Mouse (Mus musculus): Measurements from ENCODE around the gene Abcd3. TPM values are rescaled to one million over a fixed set of nuclear protein-coding genes. Genes with fewer than 3 reads are reported as not detected.
"Not testable (repeated sequence)": the region's sequence is repeated elsewhere in the genome, so short reads cannot be mapped to it uniquely, and the experiment has no call there.

Abcd3 gene
- polyA plus RNA-seq, 1 experiment from 2014 or later = 42.2 TPM

DNA sequence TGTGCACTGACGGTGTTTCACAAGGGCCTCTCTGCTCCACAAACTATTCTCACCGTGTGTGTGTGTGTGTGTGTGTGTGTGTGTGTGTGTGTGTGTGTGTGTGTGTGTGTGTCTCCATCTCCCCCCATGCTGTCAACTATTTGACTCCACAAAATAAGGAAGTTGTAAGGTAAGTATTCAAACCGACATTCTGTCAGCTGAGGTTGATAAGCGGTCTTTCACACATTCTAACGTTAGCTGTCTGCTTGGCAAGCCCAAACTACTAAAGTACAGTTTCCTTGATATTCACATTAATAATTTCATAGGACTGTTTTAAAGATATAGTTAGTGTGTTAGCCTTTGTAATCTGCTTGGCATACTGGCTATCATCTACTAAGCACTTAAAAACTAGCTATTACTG lies 48.3 kb downstream of the Abcd3 start:
- Histone ChIP-seq H3K9ac (ENCODE audit: low read depth, low read length) (no peak overlapping the region), H3K9me3 (replicated peaks; ENCODE audit: control insufficient read depth, low read length) (no peaks in the 10 kb centered on the region), H3K27ac (ENCODE audit: low read depth, low read length) (no peak overlapping the region), H3K4me3 (ENCODE audit: low read depth, low read length) (no peak overlapping the region), H3K36me3 (ENCODE audit: control insufficient read depth, insufficient read depth, low read length) (peaks cover 12% of the 10 kb centered on the region), H3K27me3 (ENCODE audit: control insufficient read depth, insufficient read depth, low read length) (no peaks in the 10 kb centered on the region), H3K4me2 (no peak overlapping the region), H3K4me1 (ENCODE audit: control insufficient read depth, insufficient read depth, low read length) (no peaks in the 10 kb centered on the region)
- 77% methylated on average over 5 of the region's 5 CpGs for WGBS (ENCODE audit: insufficient replicate concordance)
- no peak for ATAC-seq (replicated peaks; ENCODE audit: insufficient number of reproducible peaks, low FRiP score, low TSS enrichment)

DNA sequence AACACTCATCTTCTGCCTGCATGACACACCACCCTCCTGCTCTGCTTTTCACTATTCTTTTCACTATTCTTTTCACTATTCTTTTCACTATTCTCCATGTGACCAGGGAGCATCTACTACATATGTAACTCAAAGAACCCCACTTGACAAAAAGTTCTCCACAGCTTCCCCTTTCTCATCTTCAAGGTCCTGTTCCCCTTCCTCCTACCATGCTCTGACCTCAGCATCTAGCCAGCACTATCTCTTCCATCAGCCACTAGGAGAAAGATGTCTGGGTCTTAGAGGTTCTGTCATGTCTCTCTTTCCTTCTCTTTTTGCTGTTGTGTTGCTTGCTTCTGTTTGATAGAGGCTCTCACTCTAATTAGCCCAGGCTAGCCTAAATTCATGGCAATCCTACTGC lies 49.1 kb downstream of the Abcd3 start:
- no peak for ATAC-seq (replicated peaks; ENCODE audit: insufficient number of reproducible peaks, low FRiP score, low TSS enrichment)
- Histone ChIP-seq H3K36me3 (ENCODE audit: control insufficient read depth, insufficient read depth, low read length) (peaks cover 10% of the 10 kb centered on the region), H3K27me3 (ENCODE audit: control insufficient read depth, insufficient read depth, low read length) (no peaks in the 10 kb centered on the region), H3K4me1 (ENCODE audit: control insufficient read depth, insufficient read depth, low read length) (no peaks in the 10 kb centered on the region), H3K9ac (ENCODE audit: low read depth, low read length) (no peak overlapping the region), H3K9me3 (replicated peaks; ENCODE audit: control insufficient read depth, low read length) (no peaks in the 10 kb centered on the region), H3K27ac (ENCODE audit: low read depth, low read length) (no peak overlapping the region), H3K4me2 (no peak overlapping the region), H3K4me3 (ENCODE audit: low read depth, low read length) (no peak overlapping the region)

DNA sequence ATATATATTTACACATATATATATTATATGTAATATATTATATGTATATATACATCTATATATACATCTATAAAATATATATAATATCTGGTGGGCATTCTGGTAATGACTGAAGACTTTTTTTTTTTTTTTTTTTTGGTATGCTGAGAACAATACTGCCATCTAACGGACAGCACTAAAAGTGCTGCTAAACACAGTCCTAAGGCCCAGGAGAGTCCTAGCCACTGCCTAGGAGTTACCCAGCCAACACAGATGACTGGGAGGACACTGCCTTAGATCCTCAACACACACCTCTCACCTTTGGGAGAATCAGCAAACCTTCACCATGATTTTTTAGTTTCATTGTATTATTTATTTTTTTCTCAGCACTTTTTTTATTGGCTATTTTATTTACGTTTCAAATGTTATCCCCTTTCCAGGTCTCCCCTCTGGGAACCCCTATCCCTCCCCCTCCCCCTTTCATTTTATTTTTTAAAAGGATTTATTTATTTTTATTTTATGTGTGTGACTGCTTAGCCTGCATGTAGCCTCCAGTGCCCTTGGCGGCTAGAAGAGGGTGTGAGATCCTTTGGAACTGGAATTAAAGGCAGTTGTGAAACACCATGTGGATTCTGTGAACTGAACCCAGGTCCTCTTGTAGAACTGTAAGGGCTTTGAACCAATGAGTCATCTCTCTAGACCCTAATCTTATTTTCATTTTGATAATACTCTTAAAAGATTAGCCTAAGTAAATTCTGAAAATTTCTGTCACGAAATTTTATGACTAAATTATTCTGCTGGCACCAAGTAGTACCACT lies 52.8 kb downstream of the Abcd3 start:
- no peaks in the 10 kb centered on the region for H3K4me1 ChIP-seq (ENCODE audit: control insufficient read depth, insufficient read depth, low read length)
- no peaks in the 10 kb centered on the region for H3K27me3 ChIP-seq (ENCODE audit: control insufficient read depth, insufficient read depth, low read length)
- H3K9me3 ChIP-seq (replicated peaks; ENCODE audit: control insufficient read depth, low read length) = no peaks in the 10 kb centered on the region
- peaks cover 8% of the 10 kb centered on the region for H3K36me3 ChIP-seq (ENCODE audit: control insufficient read depth, insufficient read depth, low read length)
- ATAC-seq (replicated peaks; ENCODE audit: insufficient number of reproducible peaks, low FRiP score, low TSS enrichment) = no peak
- no peak overlapping the region for H3K4me3 ChIP-seq (ENCODE audit: low read depth, low read length)
- H3K4me2 ChIP-seq = no peak overlapping the region
- WGBS (ENCODE audit: insufficient replicate concordance) = 63% methylated on average over 4 of the region's 4 CpGs
- no peak overlapping the region for H3K9ac ChIP-seq (ENCODE audit: low read depth, low read length)
- no peak overlapping the region for H3K27ac ChIP-seq (ENCODE audit: low read depth, low read length)

DNA sequence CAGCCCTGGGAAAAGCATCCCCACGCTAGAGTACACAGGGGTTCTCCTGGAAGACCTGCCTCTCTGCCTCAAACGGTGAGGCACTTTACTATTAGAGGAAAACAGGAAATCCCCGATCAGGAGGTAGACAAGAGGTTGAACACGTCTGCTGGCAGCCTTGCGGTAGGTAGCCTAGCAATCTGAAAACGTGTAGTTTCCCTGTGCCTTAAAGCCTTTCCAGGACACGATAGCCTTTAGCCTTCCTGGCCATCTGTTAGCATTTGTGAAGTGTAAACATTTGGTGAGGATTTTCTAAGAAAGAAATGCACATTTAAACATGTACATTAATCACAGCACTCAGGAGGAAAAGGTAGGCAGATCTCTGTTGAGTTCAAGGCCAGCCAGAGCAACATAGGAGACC lies 56.7 kb downstream of the Abcd3 start:
- no peaks in the 10 kb centered on the region for H3K36me3 ChIP-seq (ENCODE audit: control insufficient read depth, insufficient read depth, low read length)
- ATAC-seq (replicated peaks; ENCODE audit: insufficient number of reproducible peaks, low FRiP score, low TSS enrichment) = no peak
- no peak overlapping the region for H3K4me2 ChIP-seq
- no peak overlapping the region for H3K9ac ChIP-seq (ENCODE audit: low read depth, low read length)
- no peaks in the 10 kb centered on the region for H3K9me3 ChIP-seq (replicated peaks; ENCODE audit: control insufficient read depth, low read length)
- no peak overlapping the region for H3K4me3 ChIP-seq (ENCODE audit: low read depth, low read length)
- no peak overlapping the region for H3K27ac ChIP-seq (ENCODE audit: low read depth, low read length)
- no peaks in the 10 kb centered on the region for H3K4me1 ChIP-seq (ENCODE audit: control insufficient read depth, insufficient read depth, low read length)
- WGBS (ENCODE audit: insufficient replicate concordance) = 54% methylated on average over 7 of the region's 7 CpGs
- no peaks in the 10 kb centered on the region for H3K27me3 ChIP-seq (ENCODE audit: control insufficient read depth, insufficient read depth, low read length)

DNA sequence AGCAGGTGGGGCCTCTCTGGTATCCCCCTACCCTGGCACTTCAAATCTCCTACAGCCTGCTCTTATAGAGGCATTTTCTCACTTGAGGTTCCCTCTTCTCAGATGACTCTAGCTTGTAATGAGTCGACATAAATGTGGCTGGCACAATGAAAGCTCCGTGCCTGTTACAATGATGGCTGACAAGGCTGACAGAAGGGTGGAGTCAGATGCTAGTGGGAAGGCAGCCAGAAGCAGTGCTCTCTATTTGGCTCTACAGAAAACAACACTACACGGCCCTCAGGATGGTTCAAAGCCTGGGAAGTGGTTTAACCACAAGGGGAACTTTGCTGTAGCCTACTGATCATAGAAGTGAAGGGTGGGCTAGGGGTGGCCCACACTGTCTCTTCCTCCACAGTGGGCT lies 60.0 kb downstream of the Abcd3 start:
- no peak overlapping the region for H3K4me3 ChIP-seq (ENCODE audit: low read depth, low read length)
- no peak overlapping the region for H3K9ac ChIP-seq (ENCODE audit: low read depth, low read length)
- ATAC-seq (replicated peaks; ENCODE audit: insufficient number of reproducible peaks, low FRiP score, low TSS enrichment) = no peak
- H3K4me1 ChIP-seq (ENCODE audit: control insufficient read depth, insufficient read depth, low read length) = no peaks in the 10 kb centered on the region
- no peaks in the 10 kb centered on the region for H3K36me3 ChIP-seq (ENCODE audit: control insufficient read depth, insufficient read depth, low read length)
- no peak overlapping the region for H3K27ac ChIP-seq (ENCODE audit: low read depth, low read length)
- H3K27me3 ChIP-seq (ENCODE audit: control insufficient read depth, insufficient read depth, low read length) = no peaks in the 10 kb centered on the region
- no peak overlapping the region for H3K4me2 ChIP-seq
- 44% methylated on average over 3 of the region's 3 CpGs for WGBS (ENCODE audit: insufficient replicate concordance)
- H3K9me3 ChIP-seq (replicated peaks; ENCODE audit: control insufficient read depth, low read length) = no peaks in the 10 kb centered on the region

DNA sequence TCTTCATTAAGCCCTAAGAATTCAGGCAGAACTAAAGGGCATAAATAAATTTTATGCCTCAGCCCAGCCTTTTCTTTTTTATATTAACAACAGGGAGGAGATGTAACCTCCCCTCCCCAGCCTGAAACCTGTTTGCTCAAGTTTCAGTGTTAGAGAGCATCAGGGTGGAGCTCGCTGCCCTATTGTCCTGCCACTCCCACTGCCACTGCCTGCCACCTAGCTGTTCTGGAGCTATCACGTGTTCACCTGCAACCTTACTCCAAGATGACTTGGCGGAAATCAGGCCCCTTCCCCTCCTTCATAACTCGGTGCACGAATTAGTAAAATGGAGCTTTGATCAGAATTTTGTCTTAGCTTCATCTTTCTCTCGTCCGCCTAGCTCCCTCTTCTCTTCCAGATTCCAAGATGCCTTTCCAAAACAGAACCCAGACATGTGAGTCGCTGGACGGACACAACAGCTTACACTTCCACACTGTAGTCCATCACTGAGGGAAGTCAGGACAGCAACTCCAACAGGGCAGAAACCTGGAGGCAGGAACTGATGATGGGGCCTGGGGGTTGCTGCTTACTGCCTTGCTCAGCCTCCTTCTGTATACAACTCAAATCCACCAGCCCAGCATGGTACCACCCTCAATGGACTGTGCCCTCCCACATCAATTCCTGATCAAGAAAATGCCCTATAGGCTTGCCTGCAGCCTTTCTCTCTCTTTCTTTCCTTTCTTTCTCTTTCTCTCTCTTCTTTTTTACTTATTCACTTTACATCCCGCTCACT lies 60.6 kb downstream of the Abcd3 start:
- H3K27ac ChIP-seq (ENCODE audit: low read depth, low read length); H3K27me3 ChIP-seq (ENCODE audit: control insufficient read depth, insufficient read depth, low read length); H3K36me3 ChIP-seq (ENCODE audit: control insufficient read depth, insufficient read depth, low read length); ATAC-seq (replicated peaks; ENCODE audit: insufficient number of reproducible peaks, low FRiP score, low TSS enrichment); H3K9me3 ChIP-seq (replicated peaks; ENCODE audit: control insufficient read depth, low read length); H3K9ac ChIP-seq (ENCODE audit: low read depth, low read length); H3K4me1 ChIP-seq (ENCODE audit: control insufficient read depth, insufficient read depth, low read length); H3K4me3 ChIP-seq (ENCODE audit: low read depth, low read length); H3K4me2 ChIP-seq: not testable (repeated sequence)
- WGBS (ENCODE audit: insufficient replicate concordance) = 83% methylated on average over 10 of the region's 10 CpGs

DNA sequence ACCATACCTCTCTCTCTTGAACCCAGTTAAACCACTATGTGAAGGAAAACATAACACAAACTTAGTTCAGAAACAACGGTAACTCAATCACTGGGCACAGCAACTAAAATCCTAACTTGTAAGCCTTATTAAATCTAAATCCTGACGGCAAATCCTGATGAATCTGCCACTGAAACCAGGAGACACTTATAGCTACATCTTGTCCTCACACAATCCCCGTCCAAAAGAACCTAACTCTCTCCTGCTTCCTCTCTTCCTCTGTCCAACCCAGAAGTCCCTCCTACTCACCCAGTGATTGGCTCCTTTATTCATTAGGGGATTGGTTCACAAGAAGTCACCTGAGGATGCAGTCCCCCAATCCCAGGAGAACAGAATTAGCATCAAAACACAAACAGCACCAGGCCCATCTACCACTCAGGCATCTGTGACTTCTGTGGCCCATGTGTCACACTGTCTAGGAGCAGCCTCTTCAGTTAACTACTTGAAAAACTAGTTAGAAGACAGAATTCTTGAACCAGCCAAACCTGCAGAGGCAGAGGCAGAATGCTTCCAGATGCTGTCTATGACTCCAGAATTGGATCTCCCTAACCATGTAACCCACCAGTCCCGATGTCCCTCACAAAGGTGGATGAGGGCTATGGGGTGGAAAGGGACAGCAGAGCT lies 73.8 kb downstream of the Abcd3 start:
- H3K9ac ChIP-seq (ENCODE audit: low read depth, low read length); H3K27ac ChIP-seq (ENCODE audit: low read depth, low read length); H3K4me3 ChIP-seq (ENCODE audit: low read depth, low read length); H3K9me3 ChIP-seq (replicated peaks; ENCODE audit: control insufficient read depth, low read length); ATAC-seq (replicated peaks; ENCODE audit: insufficient number of reproducible peaks, low FRiP score, low TSS enrichment); H3K36me3 ChIP-seq (ENCODE audit: control insufficient read depth, insufficient read depth, low read length); H3K4me1 ChIP-seq (ENCODE audit: control insufficient read depth, insufficient read depth, low read length); H3K27me3 ChIP-seq (ENCODE audit: control insufficient read depth, insufficient read depth, low read length); H3K4me2 ChIP-seq: not testable (repeated sequence)
- 83% methylated on average over 4 of the region's 4 CpGs for whole genome bisulfite sequencing (ENCODE audit: insufficient replicate concordance)

DNA sequence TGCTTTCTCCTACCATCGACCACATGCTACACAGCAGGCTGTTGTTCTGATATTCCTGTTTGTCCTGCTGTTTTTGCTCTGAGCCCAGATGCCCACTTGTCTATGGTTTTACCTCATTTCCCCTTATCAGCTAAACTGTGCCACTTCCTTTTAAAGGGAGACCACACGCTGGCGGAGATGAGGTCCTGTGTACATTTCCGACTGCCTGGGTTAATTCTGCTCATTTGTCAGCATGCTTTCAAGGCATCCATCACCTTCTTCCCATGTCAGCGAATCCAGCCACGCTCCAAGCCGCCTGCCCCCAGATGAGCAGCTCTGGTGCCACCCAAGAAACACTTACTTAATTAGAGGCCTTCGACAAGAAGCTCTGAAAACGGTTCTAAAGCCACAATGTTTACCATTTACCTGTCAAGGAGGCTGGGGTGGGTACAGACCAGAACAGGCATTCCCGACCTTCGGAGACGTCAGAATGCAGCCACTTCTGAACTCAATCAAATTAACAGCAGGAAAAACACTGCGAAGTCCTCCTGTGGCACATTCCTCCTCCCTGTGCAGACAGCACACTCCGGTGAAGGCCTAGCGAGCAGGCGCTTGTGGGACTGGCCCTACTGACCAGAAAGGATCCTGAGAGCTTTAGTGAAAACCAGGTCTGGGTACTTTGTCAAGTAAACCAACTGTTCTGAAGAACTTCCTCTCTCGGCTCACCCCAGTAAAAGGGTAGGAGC lies 75.5 kb downstream of the Abcd3 start:
- H3K9me3 ChIP-seq (replicated peaks; ENCODE audit: control insufficient read depth, low read length) = no peaks in the 10 kb centered on the region
- H3K9ac ChIP-seq (ENCODE audit: low read depth, low read length) = no peak overlapping the region
- H3K4me1 ChIP-seq (ENCODE audit: control insufficient read depth, insufficient read depth, low read length) = peaks cover 11% of the 10 kb centered on the region
- no peaks in the 10 kb centered on the region for H3K27me3 ChIP-seq (ENCODE audit: control insufficient read depth, insufficient read depth, low read length)
- H3K4me3 ChIP-seq (ENCODE audit: low read depth, low read length) = no peak overlapping the region
- no peak overlapping the region for H3K4me2 ChIP-seq
- ATAC-seq (replicated peaks; ENCODE audit: insufficient number of reproducible peaks, low FRiP score, low TSS enrichment) = no peak
- WGBS (ENCODE audit: insufficient replicate concordance) = 34% methylated on average over 17 of the region's 17 CpGs
- H3K36me3 ChIP-seq (ENCODE audit: control insufficient read depth, insufficient read depth, low read length) = no peaks in the 10 kb centered on the region
- H3K27ac ChIP-seq (ENCODE audit: low read depth, low read length) = no peak overlapping the region

All from heart, embryonic 11.5 days (tissue).